Mouse (Mus musculus): ENCODE measurements around the gene Cand1. TPM values are rescaled to one million over a fixed set of nuclear protein-coding genes. Genes with fewer than 3 reads are reported as not detected.

The Cand1 gene
- polyA plus RNA-seq, 1 experiment from 2014 or later = 63.2 TPM

DNA sequence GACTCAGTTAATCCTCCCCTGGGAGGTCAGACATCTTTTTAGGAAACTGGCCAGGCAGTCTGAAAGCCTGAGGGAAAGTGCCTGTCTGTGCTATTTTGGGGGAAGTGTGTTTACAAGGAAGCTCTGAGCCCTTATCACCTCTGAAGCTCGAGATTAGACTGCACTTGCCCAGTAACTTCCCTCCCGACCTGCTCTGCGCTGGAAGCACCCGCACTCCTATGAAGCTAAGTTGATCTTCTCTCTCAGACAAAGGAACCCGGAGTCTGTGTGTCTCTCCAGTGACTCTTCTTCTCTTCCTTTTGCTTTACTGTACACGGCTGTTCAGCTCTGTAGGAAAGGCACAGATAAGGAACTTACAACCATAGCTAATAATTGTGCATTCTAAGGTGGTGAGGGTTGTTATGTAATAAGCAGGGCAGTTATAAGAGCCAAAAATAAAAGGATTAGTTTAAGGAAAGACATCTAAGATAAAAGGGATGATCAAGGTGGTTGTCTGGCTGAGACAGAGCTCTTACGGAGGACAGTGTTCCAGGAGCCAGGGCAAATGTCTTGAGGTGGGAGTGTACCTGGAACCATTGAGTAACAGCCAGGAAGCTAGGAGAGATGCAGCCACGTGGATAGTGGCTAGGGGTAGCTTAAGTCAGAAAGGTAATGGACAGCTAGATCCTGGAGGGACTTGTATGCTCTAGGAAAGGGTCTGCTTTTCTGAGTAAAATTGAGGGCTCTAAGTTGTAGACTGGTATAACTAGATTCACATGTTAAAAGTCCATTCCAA, 47.1 kb downstream of the Cand1 start:
- Histone ChIP-seq H3K27me3 (ENCODE audit: control insufficient read depth, insufficient read depth, low read length) (no peaks in the 10 kb centered on the region), H3K4me3 (ENCODE audit: control insufficient read depth in 1 of 2, insufficient read depth in 1 of 2, low read depth in 1 of 2, low read length in 2 of 2) (peak overlapping the region in 1 of 2 experiments; percentile 11; a peak in 1 of 4 replicates), H3K27ac (replicated peaks in 1 of 2; ENCODE audit: control insufficient read depth in 1 of 2, insufficient read depth in 1 of 2, low read depth in 2 of 2, low read length in 2 of 2) (peak overlapping the region; percentile 34 to 76), H3K36me3 (ENCODE audit: control insufficient read depth, insufficient read depth, low read length) (peaks cover 6% of the 10 kb centered on the region), H3K9me3 (ENCODE audit: control insufficient read depth, low read length) (no peaks in the 10 kb centered on the region), H3K4me2 (ENCODE audit: low read length) (peak overlapping the region; percentile 57), H3K9ac (ENCODE audit: low read length) (peak overlapping the region; percentile 25; the same call in 1 of the 2 replicates), H3K4me1 (ENCODE audit: control insufficient read depth in 2 of 2, insufficient read depth in 2 of 2, low read length in 2 of 2) (peaks cover 3 to 15% of the 10 kb centered on the region in 2 experiments)
- ATAC-seq (ENCODE audit: insufficient number of reproducible peaks, insufficient read depth, low FRiP score, low read depth) = peak; percentile 79
- 6% methylated on average over 8 of the region's 8 CpGs for WGBS

DNA sequence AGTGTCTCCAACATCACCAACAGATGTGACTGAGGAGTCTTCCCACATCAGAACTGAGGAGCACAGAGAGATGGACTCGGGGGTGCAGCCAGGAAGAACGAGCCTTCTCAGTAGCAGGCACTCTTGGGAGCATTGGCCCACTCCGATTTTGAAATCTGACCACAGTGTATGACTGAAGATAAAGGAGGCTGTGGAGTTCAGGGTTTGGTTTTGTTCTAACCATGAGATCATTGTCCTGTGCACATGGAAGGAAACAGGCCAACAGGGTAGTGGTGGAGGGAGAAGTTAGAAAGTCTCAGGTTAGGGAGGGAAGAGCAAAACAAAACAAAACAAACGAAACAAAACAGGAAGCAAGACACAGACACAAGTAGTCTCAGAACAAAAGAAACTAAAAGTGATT, 52.1 kb downstream of the Cand1 start:
- no peak overlapping the region for H3K27ac ChIP-seq (replicated peaks in 1 of 2; ENCODE audit: control insufficient read depth in 1 of 2, insufficient read depth in 1 of 2, low read depth in 2 of 2, low read length in 2 of 2)
- no peaks in the 10 kb centered on the region for H3K36me3 ChIP-seq (ENCODE audit: control insufficient read depth, insufficient read depth, low read length)
- H3K4me3 ChIP-seq (ENCODE audit: control insufficient read depth in 1 of 2, insufficient read depth in 1 of 2, low read depth in 1 of 2, low read length in 2 of 2) = no peak overlapping the region
- ATAC-seq (ENCODE audit: insufficient number of reproducible peaks, insufficient read depth, low FRiP score, low read depth) = no peak
- H3K4me2 ChIP-seq (ENCODE audit: low read length) = no peak overlapping the region
- H3K27me3 ChIP-seq (ENCODE audit: control insufficient read depth, insufficient read depth, low read length) = no peaks in the 10 kb centered on the region
- peaks cover 3 to 11% of the 10 kb centered on the region in 2 experiments for H3K4me1 ChIP-seq (ENCODE audit: control insufficient read depth in 2 of 2, insufficient read depth in 2 of 2, low read length in 2 of 2)
- WGBS = 57% methylated on average over 4 of the region's 4 CpGs
- H3K9ac ChIP-seq (ENCODE audit: low read length) = no peak overlapping the region
- H3K9me3 ChIP-seq (ENCODE audit: control insufficient read depth, low read length) = no peaks in the 10 kb centered on the region

DNA sequence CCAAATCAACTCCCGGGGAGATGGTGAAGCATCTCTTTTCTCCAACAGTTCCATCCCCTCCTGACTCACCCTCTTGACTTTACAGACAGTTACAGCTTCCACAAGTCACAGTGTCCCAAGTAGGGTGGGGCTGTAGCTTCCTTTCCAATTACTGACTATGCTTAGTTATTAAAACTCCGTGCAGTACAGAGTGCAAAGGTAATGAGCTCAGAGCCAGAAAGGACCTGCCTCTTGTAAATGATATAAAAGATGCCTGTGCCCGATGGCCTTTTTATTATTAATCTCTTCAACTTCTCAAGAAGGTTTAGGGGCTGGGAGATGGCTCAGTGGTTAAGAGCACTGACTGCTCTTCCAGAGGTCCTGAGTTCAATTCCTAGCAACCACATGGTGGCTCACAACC, 70.2 kb downstream of the Cand1 start:
- Histone ChIP-seq H3K4me2 (ENCODE audit: low read length) (no peak overlapping the region), H3K4me3 (ENCODE audit: control insufficient read depth in 1 of 2, insufficient read depth in 1 of 2, low read depth in 1 of 2, low read length in 2 of 2) (no peak overlapping the region), H3K27ac (replicated peaks in 1 of 2; ENCODE audit: control insufficient read depth in 1 of 2, insufficient read depth in 1 of 2, low read depth in 2 of 2, low read length in 2 of 2) (no peak overlapping the region), H3K27me3 (ENCODE audit: control insufficient read depth, insufficient read depth, low read length) (no peaks in the 10 kb centered on the region), H3K9ac (ENCODE audit: low read length) (no peak overlapping the region), H3K36me3 (ENCODE audit: control insufficient read depth, insufficient read depth, low read length) (no peaks in the 10 kb centered on the region), H3K4me1 (ENCODE audit: control insufficient read depth in 2 of 2, insufficient read depth in 2 of 2, low read length in 2 of 2) (no peaks in the 10 kb centered on the region), H3K9me3 (ENCODE audit: control insufficient read depth, low read length) (no peaks in the 10 kb centered on the region)
- no peak for ATAC-seq (ENCODE audit: insufficient number of reproducible peaks, insufficient read depth, low FRiP score, low read depth)
- 84% methylated on average over 3 of the region's 3 CpGs for WGBS

DNA sequence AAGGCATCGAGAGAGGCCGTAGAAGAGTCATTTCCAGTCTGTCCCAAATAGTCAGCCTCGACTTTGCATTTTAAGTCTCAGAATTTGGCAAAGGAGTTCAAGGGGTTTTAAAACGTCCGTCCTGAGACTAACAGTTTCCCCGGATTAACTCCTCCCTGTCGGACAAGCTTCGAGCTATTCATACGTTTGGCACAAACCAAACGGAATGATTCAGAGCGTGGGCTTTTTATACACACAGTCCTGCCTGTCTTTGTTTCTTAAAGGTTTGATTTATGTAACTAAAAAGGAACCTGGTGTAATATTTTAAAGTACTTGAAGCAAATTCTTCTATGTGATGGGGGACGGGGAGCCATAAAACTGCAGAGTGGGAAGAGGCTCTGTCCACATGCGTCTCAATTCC, 70.6 kb downstream of the Cand1 start:
- H3K9me3 ChIP-seq (ENCODE audit: control insufficient read depth, low read length) = no peaks in the 10 kb centered on the region
- no peaks in the 10 kb centered on the region for H3K36me3 ChIP-seq (ENCODE audit: control insufficient read depth, insufficient read depth, low read length)
- H3K4me3 ChIP-seq (ENCODE audit: control insufficient read depth in 1 of 2, insufficient read depth in 1 of 2, low read depth in 1 of 2, low read length in 2 of 2) = no peak overlapping the region
- H3K9ac ChIP-seq (ENCODE audit: low read length) = no peak overlapping the region
- no peak overlapping the region for H3K4me2 ChIP-seq (ENCODE audit: low read length)
- H3K4me1 ChIP-seq (ENCODE audit: control insufficient read depth in 2 of 2, insufficient read depth in 2 of 2, low read length in 2 of 2) = no peaks in the 10 kb centered on the region
- WGBS = 82% methylated on average over 13 of the region's 13 CpGs
- H3K27ac ChIP-seq (replicated peaks in 1 of 2; ENCODE audit: control insufficient read depth in 1 of 2, insufficient read depth in 1 of 2, low read depth in 2 of 2, low read length in 2 of 2) = no peak overlapping the region
- no peaks in the 10 kb centered on the region for H3K27me3 ChIP-seq (ENCODE audit: control insufficient read depth, insufficient read depth, low read length)
- ATAC-seq (ENCODE audit: insufficient number of reproducible peaks, insufficient read depth, low FRiP score, low read depth) = no peak

DNA sequence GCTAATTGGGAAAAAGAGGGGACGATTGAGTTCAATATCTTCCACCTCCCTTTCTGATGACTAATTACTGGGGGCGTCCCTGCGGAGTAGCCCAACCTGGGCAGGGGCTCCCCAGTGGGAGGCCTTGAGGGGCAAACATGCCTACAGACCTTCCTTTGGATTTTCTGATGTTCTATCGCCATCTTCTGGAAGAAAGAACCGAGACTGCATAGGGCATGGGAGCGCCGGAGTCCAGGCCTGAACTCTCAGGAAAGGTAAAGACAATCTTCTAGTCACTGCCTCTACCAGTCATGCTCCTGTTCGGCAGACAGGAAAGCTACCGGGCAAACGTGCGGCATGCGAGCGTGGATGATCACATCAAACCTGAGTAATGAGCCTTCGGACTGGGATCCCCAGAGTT, 71.1 kb downstream of the Cand1 start:
- H3K9ac ChIP-seq (ENCODE audit: low read length) = no peak overlapping the region
- no peak overlapping the region for H3K27ac ChIP-seq (replicated peaks in 1 of 2; ENCODE audit: control insufficient read depth in 1 of 2, insufficient read depth in 1 of 2, low read depth in 2 of 2, low read length in 2 of 2)
- H3K4me3 ChIP-seq (ENCODE audit: control insufficient read depth in 1 of 2, insufficient read depth in 1 of 2, low read depth in 1 of 2, low read length in 2 of 2) = no peak overlapping the region
- no peaks in the 10 kb centered on the region for H3K27me3 ChIP-seq (ENCODE audit: control insufficient read depth, insufficient read depth, low read length)
- no peaks in the 10 kb centered on the region for H3K9me3 ChIP-seq (ENCODE audit: control insufficient read depth, low read length)
- ATAC-seq (ENCODE audit: insufficient number of reproducible peaks, insufficient read depth, low FRiP score, low read depth) = no peak
- no peaks in the 10 kb centered on the region for H3K4me1 ChIP-seq (ENCODE audit: control insufficient read depth in 2 of 2, insufficient read depth in 2 of 2, low read length in 2 of 2)
- no peak overlapping the region for H3K4me2 ChIP-seq (ENCODE audit: low read length)
- 29% methylated on average over 14 of the region's 14 CpGs for WGBS
- no peaks in the 10 kb centered on the region for H3K36me3 ChIP-seq (ENCODE audit: control insufficient read depth, insufficient read depth, low read length)

DNA sequence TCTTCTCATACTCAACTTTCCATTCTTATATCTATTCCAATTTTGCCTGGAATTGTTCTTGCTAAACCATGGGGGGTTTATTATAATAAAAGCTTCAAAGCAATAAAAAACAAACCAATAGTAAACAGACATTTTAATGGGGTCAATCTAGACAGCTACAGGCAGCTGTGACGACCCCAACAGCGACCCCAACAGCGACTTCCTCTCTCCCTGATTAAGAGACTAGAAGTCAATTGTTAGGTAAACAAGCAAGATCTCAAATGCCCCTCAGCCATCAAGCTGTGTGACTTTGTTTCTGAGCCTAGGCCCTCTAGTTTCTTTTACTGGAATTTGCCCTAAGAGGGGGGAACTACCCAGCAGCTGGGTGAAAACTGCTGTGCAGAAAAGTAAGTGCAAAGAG, 72.0 kb downstream of the Cand1 start:
- no peak for ATAC-seq (ENCODE audit: insufficient number of reproducible peaks, insufficient read depth, low FRiP score, low read depth)
- H3K9ac ChIP-seq (ENCODE audit: low read length) = no peak overlapping the region
- no peaks in the 10 kb centered on the region for H3K36me3 ChIP-seq (ENCODE audit: control insufficient read depth, insufficient read depth, low read length)
- no peaks in the 10 kb centered on the region for H3K27me3 ChIP-seq (ENCODE audit: control insufficient read depth, insufficient read depth, low read length)
- H3K4me1 ChIP-seq (ENCODE audit: control insufficient read depth in 2 of 2, insufficient read depth in 2 of 2, low read length in 2 of 2) = no peaks in the 10 kb centered on the region
- H3K27ac ChIP-seq (replicated peaks in 1 of 2; ENCODE audit: control insufficient read depth in 1 of 2, insufficient read depth in 1 of 2, low read depth in 2 of 2, low read length in 2 of 2) = no peak overlapping the region
- no peak overlapping the region for H3K4me3 ChIP-seq (ENCODE audit: control insufficient read depth in 1 of 2, insufficient read depth in 1 of 2, low read depth in 1 of 2, low read length in 2 of 2)
- H3K4me2 ChIP-seq (ENCODE audit: low read length) = no peak overlapping the region
- H3K9me3 ChIP-seq (ENCODE audit: control insufficient read depth, low read length) = no peaks in the 10 kb centered on the region
- WGBS = 45% methylated on average over 3 of the region's 3 CpGs

DNA sequence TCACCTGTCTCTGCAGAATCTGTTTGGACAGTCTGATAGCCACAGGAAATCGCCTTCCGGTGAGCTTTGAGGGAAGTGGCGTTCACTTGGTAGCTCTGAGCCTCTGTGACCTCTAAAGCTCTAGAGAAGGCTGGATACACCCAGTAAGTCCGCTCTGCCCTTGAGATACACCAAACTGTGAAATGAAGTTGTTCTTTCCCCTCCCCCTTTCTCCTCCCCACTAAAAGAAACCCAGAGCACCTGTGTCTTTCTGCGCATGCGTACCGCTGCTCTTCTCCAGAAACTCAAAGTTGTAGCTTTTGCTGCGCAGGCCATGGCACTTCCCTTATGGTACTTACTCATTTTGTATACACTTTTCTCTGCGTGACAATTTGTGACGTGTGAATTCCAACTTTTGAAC, 74.8 kb downstream of the Cand1 start:
- Histone ChIP-seq H3K4me2 (ENCODE audit: low read length) (no peak overlapping the region), H3K4me3 (ENCODE audit: control insufficient read depth in 1 of 2, insufficient read depth in 1 of 2, low read depth in 1 of 2, low read length in 2 of 2) (no peak overlapping the region), H3K9me3 (ENCODE audit: control insufficient read depth, low read length) (peaks cover 6% of the 10 kb centered on the region; the same call in 1 of the 2 replicates), H3K36me3 (ENCODE audit: control insufficient read depth, insufficient read depth, low read length) (no peaks in the 10 kb centered on the region), H3K9ac (ENCODE audit: low read length) (no peak overlapping the region), H3K27me3 (ENCODE audit: control insufficient read depth, insufficient read depth, low read length) (no peaks in the 10 kb centered on the region), H3K4me1 (ENCODE audit: control insufficient read depth in 2 of 2, insufficient read depth in 2 of 2, low read length in 2 of 2) (no peaks in the 10 kb centered on the region), H3K27ac (replicated peaks in 1 of 2; ENCODE audit: control insufficient read depth in 1 of 2, insufficient read depth in 1 of 2, low read depth in 2 of 2, low read length in 2 of 2) (no peak overlapping the region)
- ATAC-seq (ENCODE audit: insufficient number of reproducible peaks, insufficient read depth, low FRiP score, low read depth) = no peak
- 85% methylated on average over 10 of the region's 10 CpGs for WGBS
